ENCODE assay signal across 18 mouse cellular contexts in the genomic region with DNA sequence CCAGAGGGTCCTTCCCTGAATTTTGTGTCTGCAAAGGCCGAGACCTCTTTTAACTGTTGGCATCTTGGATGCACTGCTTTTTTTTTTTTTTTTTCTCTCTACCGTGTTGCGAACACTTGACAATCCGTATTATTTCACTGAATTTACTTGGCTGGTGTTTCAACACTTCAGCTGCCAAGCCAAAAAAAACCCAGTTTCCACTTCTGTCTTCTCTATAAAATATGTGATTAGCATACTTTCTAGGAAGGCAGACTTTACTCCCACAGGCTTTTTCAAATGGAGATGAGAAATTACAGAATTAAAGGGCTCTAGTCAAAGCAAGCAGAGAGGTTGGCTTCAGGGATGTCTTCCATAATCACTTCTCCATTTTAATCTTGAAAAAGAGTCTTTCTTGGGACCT.
"Had no signal": no experiment of that assay in that cellular context is flagged by ENCODE, and none has a peak within 500 bp of the region (broad histone marks: within the 10 kb centered on the region; RNA-seq: fewer than 3 reads in every experiment).

No protein-coding gene starts in this region.

- DNase-seq: kidney, adult 11 months; kidney, adult 9 months; kidney, postnatal 14 days; kidney, postnatal 4 days; left cerebral cortex, postnatal 4 days; liver, postnatal 0 days; lung, embryonic 14.5 days; thymus, adult 18-20 months; thymus, postnatal 36 days had no signal

- H3K27ac ChIP-seq: left cerebral cortex, adult 2 months; limb, embryonic 12.5 days; limb, embryonic 15.5 days; liver, embryonic 14.5 days; macrophage; midbrain, embryonic 12.5 days had no signal

- H3K9ac ChIP-seq: limb, embryonic 12.5 days; limb, embryonic 15.5 days; liver, embryonic 14.5 days; liver, postnatal 0 days; lung, embryonic 14.5 days; midbrain, embryonic 12.5 days had no signal

- H3K4me1 ChIP-seq: limb, embryonic 15.5 days; midbrain, embryonic 12.5 days had no signal

- H3K4me2 ChIP-seq: limb, embryonic 12.5 days; limb, embryonic 15.5 days; liver, embryonic 11.5 days; lung, embryonic 14.5 days; midbrain, embryonic 12.5 days had no signal

- H3K27me3 ChIP-seq: limb, embryonic 12.5 days; limb, embryonic 15.5 days had no signal

- H3K36me3 ChIP-seq: limb, embryonic 12.5 days; limb, embryonic 15.5 days; midbrain, embryonic 12.5 days had no signal

- H3K9me3 ChIP-seq: limb, embryonic 12.5 days; limb, embryonic 15.5 days; midbrain, embryonic 12.5 days had no signal

- ATAC-seq: liver, postnatal 0 days; lung, postnatal 0 days; midbrain, embryonic 16.5 days had no signal

- H3K4me3 ChIP-seq: left cerebral cortex, adult 2 months; limb, embryonic 12.5 days; limb, embryonic 15.5 days; midbrain, embryonic 12.5 days had no signal
